Mouse (Mus musculus) stomach, postnatal 0 days (tissue): Measurements from ENCODE around the gene Gm10563. TPM values are rescaled to one million over a fixed set of nuclear protein-coding genes. Genes with fewer than 3 reads are reported as not detected.

Experiments used
- ATAC-seq: fragments of 200-750 bp; cut with Nextera tagmentation; 2 replicates; pipeline ENCODE4 v1.8.0; 2017; ENCODE audit not compliant: low FRiP score, low TSS enrichment
- DNase-seq: peaks from one replicate; pipeline ENCODE4 v3.0.0-alpha.2; 2016; ENCODE audit warnings: low spot score
- H3K27ac ChIP-seq: fragments of 300-500 bp; sonication (generic); replicated peaks from 2 replicates; pipeline ENCODE4 v1.5.1; 2014; ENCODE audit warnings: mild to moderate bottlenecking, control low read depth
- H3K27me3 ChIP-seq: fragments of 300-500 bp; sonication (generic); 2 replicates; pipeline ENCODE4 v1.6.1; 2014; ENCODE audit warnings: low read length; ENCODE audit not compliant: control insufficient read depth, insufficient read depth
- H3K36me3 ChIP-seq: fragments of 300-500 bp; sonication (generic); 2 replicates; pipeline ENCODE4 v1.6.1; 2014; ENCODE audit warnings: low read length, mixed read lengths; ENCODE audit not compliant: control insufficient read depth, insufficient read depth
- H3K4me1 ChIP-seq: fragments of 300-500 bp; sonication (generic); replicated peaks from 2 replicates; pipeline ENCODE4 v1.6.1; 2014; ENCODE audit warnings: antibody characterized with exemption; ENCODE audit not compliant: control insufficient read depth, insufficient read depth
- H3K4me2 ChIP-seq: fragments of 300-500 bp; sonication (generic); replicated peaks from 2 replicates; pipeline ENCODE4 v1.6.1; 2014; ENCODE audit warnings: low read depth, mild to moderate bottlenecking, control low read depth, moderate library complexity
- H3K4me3 ChIP-seq: fragments of 300-500 bp; sonication (generic); 2 replicates; pipeline ENCODE4 v1.5.1; 2014; ENCODE audit warnings: low read depth, low read length, control low read depth
- H3K9ac ChIP-seq: fragments of 300-500 bp; sonication (generic); 2 replicates; pipeline ENCODE4 v1.6.1; 2014; ENCODE audit warnings: mild to moderate bottlenecking, low read length, control low read depth, mixed read lengths
- H3K9me3 ChIP-seq: fragments of 300-500 bp; sonication (generic); 2 replicates; pipeline ENCODE4 v1.6.1; 2016; ENCODE audit warnings: low read length; ENCODE audit not compliant: control insufficient read depth
- CTCF ChIP-seq: IDR thresholded peaks from 2 replicates; pipeline ENCODE4 v1.5.1; 2016; ENCODE audit warnings: antibody characterized with exemption, low read depth, mild to moderate bottlenecking, moderate library complexity
- EP300 ChIP-seq: optimal IDR thresholded peaks from 2 replicates; pipeline ENCODE3; 2016; ENCODE audit warnings: antibody characterized with exemption
- WGBS: fragments of 180-500 bp; shearing (Covaris S2); extraction: QIAGEN DNeasy Blood & Tissue Kit; methylation state at CpG from one replicate; pipeline ENCODE4 v1.1.7; 2014; 5-methylcytosine and 5-hydroxymethylcytosine counted together
- polyA plus RNA-seq: library from polyadenylated mRNA; unstranded; fragments of >200 nt; fragmentation: Nextera tagmentation; extraction: Ambion mirVana; gene quantifications from 2 replicates; pipeline ENCODE4 v1.2.1, GENCODE M21; 2015

The Gm10563 gene
- polyA plus RNA-seq, 1 experiment from 2014 or later, result not detected

- no peaks in the 10 kb centered on the region for H3K36me3 ChIP-seq
- H3K27ac ChIP-seq, result no peak overlapping the region
- no peak overlapping the region for H3K4me2 ChIP-seq
- no peaks in the 10 kb centered on the region for H3K27me3 ChIP-seq
- H3K4me3 ChIP-seq, result no peak overlapping the region
- WGBS, result 66% methylated on average over 12 of the region's 12 CpGs
- no peaks in the 10 kb centered on the region for H3K4me1 ChIP-seq
- peak; percentile 81 for DNase-seq
- peak; percentile 85 for ATAC-seq
- H3K9ac ChIP-seq, result no peak overlapping the region
- H3K9me3 ChIP-seq, result no peaks in the 10 kb centered on the region
- TF ChIP-seq CTCF (no peak), EP300 (no peak)
Observed at GRCm38 (mm10) chr4:155660641-155661040, 15.4 kb upstream of the Gm10563 start.

GRCm38 (mm10) chr4:155658961-155659360, 13.8 kb upstream of the Gm10563 start:
- Histone ChIP-seq H3K9ac (no peak overlapping the region), H3K27me3 (no peaks in the 10 kb centered on the region), H3K4me2 (no peak overlapping the region), H3K27ac (no peak overlapping the region), H3K9me3 (no peaks in the 10 kb centered on the region), H3K4me3 (no peak overlapping the region), H3K36me3 (no peaks in the 10 kb centered on the region), H3K4me1 (peaks cover 3% of the 10 kb centered on the region)
- DNase-seq (no peak), ATAC-seq (no peak)
- WGBS, result 91% methylated on average over 9 of the region's 10 CpGs
- TF ChIP-seq EP300 (no peak), CTCF (no peak)

- WGBS, result 87% methylated on average over 13 of the region's 13 CpGs
- TF ChIP-seq CTCF, result no peak
- TF ChIP-seq EP300, result no peak
- Histone ChIP-seq H3K27me3 (no peaks in the 10 kb centered on the region), H3K4me1 (peaks cover 11% of the 10 kb centered on the region), H3K9ac (no peak overlapping the region), H3K4me3 (no peak overlapping the region), H3K36me3 (no peaks in the 10 kb centered on the region), H3K4me2 (no peak overlapping the region), H3K9me3 (no peaks in the 10 kb centered on the region), H3K27ac (no peak overlapping the region)
- no peak for ATAC-seq
- no peak for DNase-seq
Observed at GRCm38 (mm10) chr4:155656214-155656751, 11.1 kb upstream of the Gm10563 start.

DNA sequence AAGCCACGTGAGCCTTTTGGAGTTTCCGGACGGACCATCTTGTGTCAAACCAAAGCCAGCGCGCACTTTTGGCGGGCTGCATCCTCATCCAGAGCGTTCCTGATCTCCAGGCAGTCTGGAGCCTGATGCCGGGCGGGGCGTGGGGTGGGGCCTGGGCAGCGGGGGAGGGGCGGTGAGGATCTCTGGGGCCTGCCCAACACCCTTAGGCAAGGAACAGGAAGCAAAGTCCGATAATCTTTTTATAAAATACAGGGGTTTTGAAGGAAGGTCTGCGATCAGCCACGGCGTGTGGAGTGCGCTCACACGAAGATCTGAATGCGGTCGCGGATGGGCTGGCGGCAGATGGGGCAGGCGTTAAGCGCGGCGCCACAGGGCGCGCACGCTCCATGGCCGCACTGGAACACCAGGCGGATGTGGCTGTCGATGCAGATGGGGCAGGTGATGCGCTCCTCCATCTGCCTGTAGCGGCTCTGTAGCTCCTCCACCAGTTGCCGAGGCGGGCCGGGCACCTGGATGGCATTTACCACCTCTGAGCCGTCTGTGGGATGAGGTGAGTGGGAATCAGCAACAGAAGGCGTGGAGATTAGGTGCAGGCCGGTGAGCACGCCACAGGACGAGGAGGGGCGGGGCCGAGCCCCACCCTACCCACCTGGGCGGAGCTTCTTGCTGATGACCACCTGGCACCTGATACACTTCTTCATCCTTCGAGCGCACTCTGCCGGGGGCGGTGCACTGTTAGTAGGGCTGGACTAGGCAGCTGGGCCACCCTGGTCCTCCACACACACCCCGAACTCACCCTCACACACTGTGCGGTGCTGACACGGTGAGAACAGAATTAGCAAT, 9.5 kb upstream of the Gm10563 start:
- Histone ChIP-seq H3K9me3 (no peaks in the 10 kb centered on the region), H3K27me3 (no peaks in the 10 kb centered on the region), H3K4me3 (peak overlapping the region; percentile 50), H3K36me3 (peaks cover 9% of the 10 kb centered on the region; the same call in 1 of the 2 replicates), H3K27ac (peak overlapping the region; percentile 89), H3K4me1 (peaks cover 11% of the 10 kb centered on the region), H3K4me2 (peak overlapping the region; percentile 82), H3K9ac (peak overlapping the region; percentile 78)
- peak; percentile 71 for ATAC-seq
- WGBS, result 3% methylated on average over 52 of the region's 52 CpGs
- peak; percentile 92 for DNase-seq
- TF ChIP-seq EP300 (no peak), CTCF (peak; percentile 31; the same call in 1 of the 2 replicates)

DNA sequence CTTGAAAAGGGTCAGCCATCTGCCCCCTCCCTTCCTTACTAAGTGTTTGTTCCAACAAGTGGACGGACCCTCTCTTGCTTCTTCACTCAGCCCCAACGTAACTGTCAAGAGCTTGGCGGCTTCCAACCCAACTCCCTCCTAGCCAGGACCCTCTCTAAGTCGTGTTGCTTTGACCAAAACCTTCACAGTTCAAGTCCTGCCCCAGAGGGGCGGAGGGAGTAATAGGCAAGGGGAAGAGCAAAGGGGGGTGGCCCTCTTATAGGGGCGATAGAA, 8.9 kb upstream of the Gm10563 start:
- Histone ChIP-seq H3K4me1 (peaks cover 11% of the 10 kb centered on the region), H3K9ac (peak overlapping the region; percentile 78), H3K4me3 (peak overlapping the region; percentile 50), H3K36me3 (peaks cover 11% of the 10 kb centered on the region; the same call in 1 of the 2 replicates), H3K4me2 (peak overlapping the region; percentile 82), H3K27ac (peak overlapping the region; percentile 89), H3K27me3 (no peaks in the 10 kb centered on the region), H3K9me3 (no peaks in the 10 kb centered on the region)
- ATAC-seq (no peak), DNase-seq (no peak)
- TF ChIP-seq EP300 (no peak), CTCF (no peak)
- 4% methylated on average over 6 of the region's 6 CpGs for WGBS
